Mouse (Mus musculus) thymus, postnatal 0 days (tissue): ENCODE measurements around the gene Cntn4. TPM values are rescaled to one million over a fixed set of nuclear protein-coding genes. Genes with fewer than 3 reads are reported as not detected.

ENCODE experiments used
- DNase-seq: peaks from one replicate; pipeline ENCODE4 v3.0.0-alpha.2; 2015; ENCODE audit warnings: low spot score
- polyA plus RNA-seq: library from polyadenylated mRNA; unstranded; fragments of >200 nt; fragmentation: Nextera tagmentation; extraction: Ambion mirVana; gene quantifications from 2 replicates; pipeline ENCODE4 v1.2.1, GENCODE M21; 2015

Cntn4 gene
- polyA plus RNA-seq, 1 experiment from 2014 or later, result 0.16 TPM

DNA sequence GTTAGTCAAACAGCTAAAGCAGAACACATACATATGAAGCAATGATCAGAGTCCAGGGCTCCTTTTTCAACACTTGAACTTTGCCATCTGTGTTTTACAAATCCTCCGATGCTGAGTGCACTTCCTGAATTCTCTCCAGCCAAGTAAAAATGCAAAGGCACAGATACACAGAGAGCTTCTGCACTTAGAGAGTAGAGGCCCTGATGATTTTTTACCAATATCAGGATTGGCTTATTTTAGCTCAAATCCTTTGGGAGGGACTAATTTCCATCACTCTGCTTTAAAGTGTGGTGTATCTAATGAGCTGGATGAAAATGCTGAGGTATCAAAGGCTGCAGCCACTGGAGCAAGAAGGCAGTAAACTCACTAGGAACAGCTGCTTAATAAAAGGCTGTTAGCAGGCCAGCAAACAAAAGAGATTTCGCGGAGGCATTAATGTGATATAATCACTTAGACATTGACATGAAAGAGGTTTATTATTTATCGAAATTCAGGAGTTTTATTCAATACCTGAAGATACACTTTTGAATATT is 400.7 kb downstream of the Cntn4 start:
- no peak for DNase-seq

DNA sequence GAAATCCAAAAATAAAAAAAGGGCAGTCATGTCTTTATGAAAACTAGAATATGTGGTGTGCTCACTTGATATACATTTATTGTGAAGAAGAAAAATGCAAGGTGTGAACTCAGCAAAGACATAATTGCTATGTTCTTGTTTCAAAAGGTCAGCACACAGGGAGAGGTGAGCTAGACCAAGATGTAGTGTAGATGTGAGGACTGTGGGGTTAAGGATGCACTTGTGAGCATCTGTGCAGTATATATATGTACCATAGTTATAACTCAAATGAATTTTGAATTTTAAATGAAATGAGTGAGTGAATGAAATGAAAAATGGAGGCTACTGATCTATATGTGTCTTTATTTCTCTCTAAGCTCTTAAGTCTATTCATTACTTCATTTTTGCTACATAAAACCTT is 401.2 kb downstream of the Cntn4 start:
- DNase-seq, result no peak

DNA sequence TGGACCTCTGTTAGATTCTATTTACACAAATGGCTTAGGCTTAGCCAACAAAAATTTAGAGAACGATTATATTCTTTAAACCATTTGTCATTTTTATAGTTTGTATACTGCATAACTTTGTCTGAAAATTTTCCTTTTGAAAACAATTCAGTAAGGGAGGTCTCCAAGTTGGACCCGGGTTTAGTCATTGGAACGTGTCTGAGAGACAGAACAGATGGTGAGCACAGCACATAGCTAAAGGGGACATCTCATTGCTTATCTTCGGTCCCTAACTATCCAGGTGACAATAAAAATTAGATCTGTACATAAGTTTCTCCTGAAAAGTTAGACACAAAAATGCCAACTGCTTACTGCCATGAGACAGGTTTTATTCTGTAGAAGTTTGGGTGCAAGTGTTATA is 420.4 kb downstream of the Cntn4 start:
- no peak for DNase-seq

- DNase-seq, result no peak
Observed at GRCm38 (mm10) chr6:106118523-106119081, 441.1 kb downstream of the Cntn4 start.

DNA sequence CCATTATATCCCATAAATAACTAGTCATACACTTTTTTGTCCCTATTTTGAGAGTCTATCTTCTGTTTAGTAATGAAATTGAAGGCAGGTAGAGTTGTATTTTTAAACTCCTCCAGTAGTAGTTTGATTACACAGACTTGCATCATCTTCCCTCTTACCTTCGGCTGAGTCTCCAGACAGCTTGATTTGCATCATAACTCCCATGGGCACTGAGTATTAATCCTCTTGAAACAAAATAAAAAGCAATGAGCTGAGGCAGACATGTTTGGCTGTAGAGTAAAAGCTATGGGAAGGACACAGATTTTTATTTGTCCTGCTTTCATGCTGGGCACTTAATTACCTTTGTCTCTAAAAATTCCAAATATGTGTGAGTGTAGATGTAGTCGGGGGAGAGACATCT is 476.1 kb downstream of the Cntn4 start:
- no peak for DNase-seq

GRCm38 (mm10) chr6:106155362-106155761 is 477.9 kb downstream of the Cntn4 start:
- DNase-seq, result no peak

DNA sequence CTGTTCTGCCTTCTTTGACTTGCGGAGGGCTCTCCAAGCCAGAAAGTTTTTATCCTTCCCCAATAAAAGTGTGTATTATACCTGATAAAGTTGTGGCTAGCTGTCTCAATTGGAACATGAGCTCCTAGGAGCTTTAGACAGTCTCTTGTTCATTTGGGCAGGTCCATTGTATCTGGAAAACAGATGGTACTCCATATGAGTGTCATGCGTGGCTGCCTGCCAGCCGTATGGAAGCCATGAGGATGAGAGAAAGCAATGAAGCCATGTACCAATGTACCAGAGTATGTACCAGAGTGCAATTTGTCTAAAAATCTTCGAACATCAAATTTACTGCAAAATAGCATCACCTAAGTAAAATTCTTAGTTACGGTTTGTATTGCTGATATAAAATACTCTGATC is 500.1 kb downstream of the Cntn4 start:
- no peak for DNase-seq

DNA sequence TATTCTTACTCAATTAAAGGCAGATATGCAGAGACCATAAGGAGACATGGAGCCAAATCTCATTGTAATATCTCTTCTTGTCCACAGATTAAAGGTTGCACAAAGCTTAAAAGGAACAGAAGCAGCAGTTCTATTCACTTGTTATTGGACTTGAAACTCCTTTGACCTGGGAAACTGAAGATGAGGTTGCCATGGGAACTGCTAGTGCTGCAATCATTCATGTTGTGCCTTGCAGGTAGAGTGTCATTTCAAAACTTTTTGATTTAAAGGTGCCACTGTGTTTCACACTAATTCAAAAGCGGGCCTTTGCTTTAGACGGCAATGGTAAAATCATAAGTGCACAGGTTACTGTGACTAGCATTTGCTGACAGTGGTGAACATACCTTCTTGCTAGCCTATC is 504.1 kb downstream of the Cntn4 start:
- no peak for DNase-seq

DNA sequence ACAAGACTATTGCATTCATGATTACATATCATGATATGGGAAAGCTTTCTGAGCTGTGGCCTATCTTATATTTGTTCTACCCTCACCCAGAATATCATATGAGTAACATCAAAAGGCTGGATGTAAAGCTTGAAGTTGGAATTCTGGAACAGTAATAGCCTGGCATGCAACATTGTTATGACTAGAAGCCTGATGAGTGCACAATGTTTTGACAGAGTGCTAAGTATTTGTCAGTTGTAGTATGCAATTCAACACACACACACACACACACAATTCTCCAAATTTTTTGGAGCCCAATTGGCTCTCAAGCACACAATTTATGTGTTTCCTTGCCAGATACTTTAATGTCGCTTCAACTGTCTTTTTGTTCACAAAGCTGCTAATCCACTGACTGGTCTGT is 523.5 kb downstream of the Cntn4 start:
- DNase-seq, result no peak

DNA sequence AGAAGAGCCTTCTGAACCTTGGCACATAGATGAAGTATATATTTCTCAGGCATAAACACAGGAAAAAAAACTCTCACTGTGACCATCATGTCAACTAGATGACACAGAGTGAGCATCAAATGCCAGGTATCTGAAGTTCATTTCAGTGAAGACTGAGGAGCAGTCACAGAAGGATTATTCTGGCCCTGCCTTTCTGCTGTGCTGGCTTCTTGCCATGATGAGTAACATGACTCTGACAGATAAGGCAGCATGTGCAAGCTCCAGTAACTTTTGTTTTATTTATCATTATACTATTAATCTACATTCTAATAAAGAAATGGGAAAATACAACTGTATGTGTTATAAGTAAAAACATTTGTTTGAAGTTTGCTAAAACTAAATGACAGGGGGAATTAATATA is 529.9 kb downstream of the Cntn4 start:
- DNase-seq, result no peak

DNA sequence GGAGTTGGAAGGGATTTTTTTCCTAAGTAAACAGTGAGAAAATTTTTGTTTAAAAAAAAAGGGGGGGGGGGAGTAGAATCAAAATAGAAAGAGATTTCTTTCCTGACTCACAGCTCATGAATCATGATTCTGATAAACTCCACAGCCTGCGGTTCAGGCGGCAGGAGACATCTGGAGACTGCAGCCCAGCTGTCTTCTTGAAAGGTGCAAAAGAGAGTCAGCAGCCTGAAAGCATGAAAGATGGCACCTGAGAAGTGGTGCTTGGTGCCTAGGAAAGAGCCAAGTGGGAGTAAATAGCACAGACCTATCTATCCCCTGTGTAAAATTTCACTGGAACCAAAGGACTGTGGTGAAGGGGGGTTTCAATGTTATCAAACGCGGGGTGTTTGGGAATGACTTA is 535.6 kb downstream of the Cntn4 start:
- no peak for DNase-seq

DNA sequence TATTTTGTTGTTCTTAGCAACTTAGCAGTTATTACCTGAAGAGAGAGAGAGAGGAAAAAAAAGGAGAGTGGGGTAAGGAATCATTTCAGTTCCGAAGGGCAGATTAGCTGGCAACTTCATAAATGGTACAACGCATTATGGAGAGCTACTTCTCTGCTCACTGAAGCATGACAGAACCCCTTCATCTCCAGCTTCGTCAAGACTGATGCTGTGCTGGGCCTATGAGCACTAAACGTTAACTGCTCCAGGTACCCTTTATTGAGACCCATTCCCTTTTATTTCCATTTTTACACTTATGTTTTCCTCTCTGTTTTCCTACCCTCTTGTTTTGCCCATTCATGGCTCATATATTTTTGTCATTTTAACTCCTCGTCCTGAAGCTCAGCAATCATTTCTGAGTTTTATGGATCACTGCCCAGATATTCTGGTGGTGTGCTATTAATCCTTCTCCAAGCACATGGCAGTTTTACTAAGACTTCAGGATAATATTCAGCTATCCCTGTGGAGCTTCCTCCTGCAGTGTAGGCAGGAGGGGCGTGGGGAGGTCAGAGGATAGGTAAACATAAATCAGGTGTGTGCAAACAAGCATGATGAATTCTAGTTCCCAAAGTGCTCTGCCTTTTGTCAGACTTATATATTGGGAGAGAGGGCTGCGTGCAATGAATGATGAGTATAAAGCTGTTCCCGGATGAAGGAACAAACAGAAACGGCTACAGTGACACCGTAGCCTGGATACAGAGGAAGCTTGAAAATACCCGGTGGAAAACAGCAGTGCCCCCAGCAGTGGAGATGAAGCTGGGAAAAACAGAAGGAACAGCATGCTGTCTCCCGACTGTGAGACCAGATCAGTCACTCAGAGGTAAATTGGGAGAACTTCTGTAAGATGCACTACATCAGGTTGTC is 559.8 kb downstream of the Cntn4 start:
- DNase-seq, result no peak

DNA sequence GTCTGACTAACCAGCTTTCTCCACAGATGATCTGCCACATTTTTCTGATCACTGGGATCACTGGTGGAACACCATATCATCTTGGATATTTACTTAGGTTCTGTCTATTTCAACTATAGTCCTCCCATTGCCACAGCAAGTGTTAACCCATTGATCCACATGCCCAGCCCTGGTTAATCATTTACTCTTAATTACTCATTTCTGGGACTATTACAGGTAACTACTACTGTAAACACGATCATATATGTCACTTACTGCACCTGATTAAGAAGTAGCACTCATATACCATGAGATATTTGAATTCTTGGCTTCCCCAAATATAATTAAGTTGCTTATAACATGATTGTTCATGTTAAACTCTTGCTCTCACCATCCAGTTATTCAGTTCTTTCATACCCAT is 564.1 kb downstream of the Cntn4 start:
- no peak for DNase-seq

DNA sequence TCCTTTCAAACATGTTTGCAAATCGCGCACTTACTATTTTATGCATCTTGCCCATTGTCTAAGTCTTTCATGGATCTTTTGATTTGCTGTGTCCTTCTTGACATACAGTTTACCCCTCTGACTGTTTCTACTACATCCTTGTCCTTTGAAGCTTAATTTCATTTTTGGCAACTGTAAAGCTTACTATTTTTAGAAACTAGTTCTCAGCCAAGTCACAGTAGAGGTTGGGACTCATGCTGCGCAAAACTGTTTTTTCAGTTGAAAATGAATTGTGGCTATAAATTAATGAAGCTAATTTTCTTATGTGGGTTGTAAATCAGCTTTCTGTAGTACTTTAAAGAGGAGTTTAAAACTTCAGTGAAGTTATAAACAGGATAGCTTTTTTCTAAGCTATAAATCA is 585.9 kb downstream of the Cntn4 start:
- no peak for DNase-seq

DNA sequence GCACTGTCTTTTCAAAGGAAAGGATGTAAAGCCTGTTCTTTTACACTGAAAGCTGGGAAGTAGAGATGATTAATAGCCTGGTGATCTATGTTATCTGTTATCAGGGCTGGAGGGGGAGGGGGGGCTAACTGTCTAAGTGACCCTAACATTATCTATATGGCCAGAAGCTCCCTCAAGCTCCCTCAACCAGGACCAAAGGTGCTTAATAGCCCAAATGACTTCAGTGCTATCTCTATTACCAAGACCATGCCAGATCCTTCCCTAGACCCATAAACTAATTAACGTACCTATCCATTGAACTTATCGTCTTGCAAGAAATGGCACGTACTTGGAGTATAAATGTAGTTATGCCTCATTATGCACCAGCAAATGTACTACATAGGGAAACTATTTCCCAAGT is 588.0 kb downstream of the Cntn4 start:
- DNase-seq, result no peak

GRCm38 (mm10) chr6:106266304-106266703 is 588.8 kb downstream of the Cntn4 start:
- DNase-seq, result no peak

DNA sequence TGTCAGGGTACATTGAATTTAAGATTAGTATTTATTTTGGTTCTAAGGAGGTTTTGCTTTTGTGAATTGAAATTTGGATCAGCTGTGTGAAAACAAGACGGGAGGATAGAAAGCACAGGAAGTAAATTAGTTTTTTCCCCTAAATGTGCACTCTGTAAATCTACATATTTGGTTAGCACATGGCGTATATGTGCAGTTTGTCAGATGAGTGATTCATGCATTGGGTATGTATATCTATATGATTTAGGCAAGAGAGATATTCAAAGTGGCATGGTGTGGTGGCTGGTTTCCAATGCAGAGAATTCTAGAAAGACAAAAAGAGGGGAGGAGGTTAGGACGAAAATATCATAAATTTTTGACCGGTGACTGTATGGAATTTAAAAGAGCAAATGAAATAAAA is 591.3 kb downstream of the Cntn4 start:
- no peak for DNase-seq

DNA sequence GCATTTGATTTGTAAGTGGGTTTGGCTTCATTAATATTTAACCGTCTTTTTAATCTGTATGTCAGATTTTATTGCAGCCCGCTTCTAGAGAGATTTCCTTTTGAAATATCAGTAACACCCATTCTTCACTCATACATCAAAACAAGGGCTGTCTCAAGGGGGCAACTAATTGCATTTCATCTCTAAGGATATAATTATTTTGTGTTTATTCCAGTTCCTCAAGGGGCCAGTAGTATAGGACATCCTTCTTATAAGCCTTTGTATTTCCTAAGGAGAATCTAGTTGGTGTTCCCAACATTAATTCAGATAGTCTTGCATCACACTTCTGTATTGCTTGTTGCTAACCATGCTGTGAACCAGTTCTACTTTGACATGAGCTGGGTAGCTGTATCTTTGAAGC is 599.7 kb downstream of the Cntn4 start:
- no peak for DNase-seq

- no peak for DNase-seq
Observed at GRCm38 (mm10) chr6:106281621-106282020, 604.2 kb downstream of the Cntn4 start.

DNA sequence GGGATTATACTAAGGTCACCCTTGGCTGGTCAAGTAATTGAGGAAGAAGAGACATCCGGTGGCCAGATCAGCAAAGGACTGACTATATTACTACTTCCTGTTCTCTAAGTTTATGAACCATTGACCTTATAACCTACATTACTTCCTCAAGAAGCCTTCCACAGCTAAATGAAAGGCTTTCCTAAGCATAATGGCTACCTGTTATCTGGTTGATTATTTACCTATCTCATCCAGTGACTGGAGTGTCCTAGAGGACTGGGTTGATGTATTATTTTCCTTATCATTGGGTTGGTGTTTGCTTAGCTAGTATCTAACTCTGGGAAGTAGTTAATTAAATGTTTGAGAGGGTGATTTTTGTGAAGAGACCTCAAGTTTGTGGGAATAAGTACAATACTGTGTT is 606.4 kb downstream of the Cntn4 start:
- DNase-seq, result no peak

DNA sequence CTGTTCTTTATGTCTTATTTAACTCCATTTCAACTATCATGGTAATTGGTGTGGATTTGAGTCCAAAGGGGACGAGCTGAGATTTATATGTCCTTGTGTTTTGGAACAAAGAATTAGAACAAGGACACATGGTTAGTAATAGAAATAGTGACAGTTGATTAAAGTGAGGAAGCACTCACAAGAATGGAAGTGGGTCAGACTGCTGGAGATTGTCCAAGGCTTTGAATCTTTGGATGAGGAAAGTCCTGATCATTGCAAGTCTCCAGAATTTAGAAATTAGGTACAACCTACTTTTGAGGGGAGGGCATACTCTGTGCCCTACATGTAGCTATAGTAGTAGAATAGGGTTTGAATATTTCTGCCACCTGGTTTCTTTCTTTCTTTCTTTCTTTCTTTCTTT is 622.0 kb downstream of the Cntn4 start:
- no peak for DNase-seq

GRCm38 (mm10) chr6:106300179-106300578 is 622.7 kb downstream of the Cntn4 start:
- no peak for DNase-seq

- DNase-seq, result no peak
Observed at GRCm38 (mm10) chr6:106302435-106302834, 625.0 kb downstream of the Cntn4 start.
